Mouse (Mus musculus): ENCODE measurements around the gene Rpl41.

- no peak for TF ChIP-seq POLR2A (IDR thresholded peaks at IDR 0.05; ENCODE audit: low read depth, low read length)
- no peak for TF ChIP-seq CTCF (IDR thresholded peaks at IDR 0.05; ENCODE audit: extremely low read depth, insufficient read length, insufficient replicate concordance, low read depth, low read length)
These were observed 16.2 kb upstream of the Rpl41 start for GRCm38 (mm10) chr10:128565206-128565787.

Data from small intestine, adult 2 months (tissue).